Mouse (Mus musculus): Measurements from ENCODE around the gene Zscan5b.

GRCm38 (mm10) chr7:6254451-6254850 lies 32.4 kb downstream of the Zscan5b start:
- TF ChIP-seq CTCF (IDR thresholded peaks at IDR 0.05; ENCODE audit: control insufficient read depth, insufficient read depth, insufficient replicate concordance, low read depth, low read length) (no peak), POLR2A (IDR thresholded peaks at IDR 0.05; ENCODE audit: control insufficient read depth, low read depth, low read length) (no peak)

Measured in testis, adult 2 months (tissue).